Mouse (Mus musculus) mesoderm, embryonic 11.5 days (tissue): Measurements from ENCODE around the gene Hnrnpl.

Experiments
- DNase-seq: peaks from one replicate; pipeline ENCODE4 v3.0.0-alpha.2; 2012; ENCODE audit warnings: low read depth, low spot score

Hnrnpl gene

DNA sequence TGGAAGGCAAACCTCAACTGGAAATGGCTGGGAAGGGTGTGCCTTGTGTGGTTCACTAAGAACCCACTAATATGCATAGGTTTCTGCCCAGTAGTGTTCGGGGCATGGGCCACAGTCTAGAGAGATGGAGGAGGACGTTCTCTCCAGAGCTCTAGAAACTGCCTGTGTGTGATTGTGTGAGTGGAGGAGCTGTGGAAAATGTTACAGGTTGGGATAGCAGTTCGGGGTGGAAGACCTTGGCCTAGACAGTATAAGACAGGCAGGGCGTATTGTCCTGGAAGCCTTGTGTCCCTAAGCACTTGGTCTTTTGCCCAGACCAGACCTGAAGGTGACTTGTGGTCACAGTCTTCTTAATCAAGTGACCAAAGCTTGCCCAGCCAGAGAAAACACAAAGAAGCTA, 4.1 kb downstream of the Hnrnpl start:
- DNase-seq = no peak

DNA sequence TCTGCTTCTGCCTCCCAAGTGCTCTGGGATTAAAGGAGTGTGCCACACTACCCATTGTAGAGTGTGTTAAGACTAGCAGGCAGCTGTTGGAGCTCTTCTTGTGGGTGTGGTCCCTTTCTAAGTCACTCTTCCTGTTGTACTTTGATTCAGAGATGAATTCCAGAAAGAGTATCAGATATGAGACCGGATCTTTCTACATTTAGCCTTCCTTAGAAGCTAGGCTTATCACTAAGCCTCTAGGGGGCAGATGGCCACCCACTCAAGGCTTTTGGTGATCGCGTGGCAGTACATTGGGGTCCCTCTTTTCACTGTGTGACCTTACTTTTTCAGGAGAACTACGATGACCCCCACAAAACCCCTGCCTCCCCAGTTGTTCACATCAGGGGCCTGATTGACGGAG, 4.6 kb downstream of the Hnrnpl start:
- DNase-seq = no peak

DNA sequence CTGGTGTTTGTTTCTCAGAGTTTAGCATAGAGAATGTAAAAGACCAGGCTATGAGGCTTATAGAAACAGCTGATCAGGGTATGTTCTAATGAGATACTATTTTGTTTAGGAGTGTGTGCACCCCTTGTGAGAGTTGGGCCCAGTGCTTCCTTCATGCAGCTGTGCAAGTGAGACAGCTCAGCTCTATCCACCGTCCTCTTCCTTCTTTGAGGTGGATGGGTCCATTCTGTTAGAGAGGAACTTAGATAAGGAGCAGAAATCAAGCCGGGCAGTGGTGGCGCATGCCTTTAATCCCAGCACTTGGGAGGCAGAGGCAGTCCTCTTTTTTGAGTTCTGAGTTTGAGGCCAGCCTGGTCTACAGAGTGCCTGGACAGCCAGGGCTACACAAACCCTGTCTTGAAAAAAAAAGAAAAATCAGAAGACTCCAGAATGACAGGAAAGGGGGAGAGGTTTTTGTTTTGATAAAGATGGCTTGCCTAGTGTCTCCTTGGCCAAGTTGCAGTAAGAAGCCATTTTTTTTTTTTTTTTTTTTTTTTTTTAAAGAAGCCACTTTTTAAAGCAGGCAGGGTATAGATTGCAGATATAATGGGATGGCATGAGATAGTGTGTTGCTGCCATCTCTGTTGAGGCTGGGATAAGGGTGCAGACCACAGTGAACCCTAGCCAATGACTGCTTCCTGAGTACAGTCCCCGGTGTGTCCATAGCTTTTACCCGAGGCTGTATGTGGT, 6.1 kb downstream of the Hnrnpl start:
- no peak for DNase-seq

DNA sequence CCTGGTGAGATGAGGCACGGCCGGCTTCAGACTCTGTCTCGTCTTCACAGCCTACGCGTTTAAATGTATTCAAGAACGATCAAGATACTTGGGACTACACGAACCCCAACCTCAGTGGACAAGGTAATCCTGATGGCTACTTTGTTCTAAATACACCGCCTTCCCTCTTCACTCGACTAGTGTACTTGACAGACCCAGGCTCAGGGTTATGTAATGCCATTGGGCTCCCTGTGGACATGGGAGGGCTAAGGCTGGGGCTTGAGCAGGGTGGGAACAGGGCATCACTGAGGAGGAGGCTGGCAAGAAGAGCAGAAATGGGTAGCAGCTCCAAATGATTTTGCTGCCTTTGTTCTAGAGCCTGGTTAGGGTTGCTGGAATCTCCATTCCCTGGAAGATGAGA, 6.9 kb downstream of the Hnrnpl start:
- DNase-seq = no peak

- no peak for DNase-seq
Measured at GRCm38 (mm10) chr7:28816201-28816600, 7.9 kb downstream of the Hnrnpl start.

DNA sequence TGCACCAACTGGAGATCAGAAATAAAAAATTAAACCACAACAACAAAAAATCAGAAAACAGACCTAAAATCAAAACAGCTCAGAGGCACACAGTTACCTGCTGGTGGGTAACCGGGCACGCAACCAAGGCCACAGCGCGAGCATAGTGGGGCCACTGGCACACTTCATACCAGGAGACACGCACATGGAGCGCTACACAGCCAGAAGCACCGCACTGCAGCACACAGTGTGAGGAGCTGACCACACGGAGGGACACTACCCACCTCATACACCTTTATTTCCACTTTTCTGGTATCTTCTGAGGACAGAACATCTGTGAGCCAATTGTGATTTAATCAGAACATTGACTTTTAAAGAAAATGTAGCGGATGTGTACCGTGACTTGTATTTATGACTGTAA, 8.6 kb downstream of the Hnrnpl start:
- DNase-seq = no peak

DNA sequence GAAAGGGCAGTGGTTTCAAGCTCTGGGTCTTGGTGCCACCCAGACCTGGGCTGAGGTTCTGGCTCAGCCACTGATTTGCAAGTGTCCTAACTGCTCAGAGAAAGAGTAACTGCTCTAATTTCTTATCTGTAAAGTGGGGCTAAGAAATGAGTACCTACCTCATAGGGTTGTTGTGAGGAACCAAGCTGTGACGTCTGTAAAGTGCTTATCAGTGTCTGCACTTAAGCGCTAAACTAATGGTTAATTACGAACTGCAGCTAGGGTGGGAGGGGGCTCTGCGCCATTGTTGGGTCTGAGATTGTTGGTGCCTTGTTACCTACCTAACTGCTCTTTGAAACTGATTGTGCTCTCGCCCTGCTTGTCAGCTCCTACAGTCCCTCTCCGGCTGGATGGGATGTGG, 9.2 kb downstream of the Hnrnpl start:
- DNase-seq = no peak

DNA sequence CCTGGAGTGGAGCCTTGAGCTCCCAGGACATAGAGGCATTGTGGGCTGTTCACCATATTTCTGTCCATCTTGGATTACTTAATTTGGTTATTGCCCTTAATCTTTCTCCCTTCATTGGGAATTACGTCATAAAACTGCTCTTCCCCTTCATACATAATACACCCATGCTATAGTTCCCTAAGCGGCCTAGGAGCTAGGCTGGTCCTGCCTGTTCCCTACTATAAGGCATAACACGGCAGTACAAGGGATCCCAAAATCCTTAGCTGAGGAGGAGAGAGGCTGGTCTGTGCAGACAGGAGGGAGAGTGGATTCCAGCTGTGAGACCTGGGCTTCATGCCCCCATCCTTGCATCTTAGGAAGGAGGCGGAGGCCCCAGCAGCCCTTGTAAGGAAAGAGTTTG, 9.6 kb downstream of the Hnrnpl start:
- no peak for DNase-seq

DNA sequence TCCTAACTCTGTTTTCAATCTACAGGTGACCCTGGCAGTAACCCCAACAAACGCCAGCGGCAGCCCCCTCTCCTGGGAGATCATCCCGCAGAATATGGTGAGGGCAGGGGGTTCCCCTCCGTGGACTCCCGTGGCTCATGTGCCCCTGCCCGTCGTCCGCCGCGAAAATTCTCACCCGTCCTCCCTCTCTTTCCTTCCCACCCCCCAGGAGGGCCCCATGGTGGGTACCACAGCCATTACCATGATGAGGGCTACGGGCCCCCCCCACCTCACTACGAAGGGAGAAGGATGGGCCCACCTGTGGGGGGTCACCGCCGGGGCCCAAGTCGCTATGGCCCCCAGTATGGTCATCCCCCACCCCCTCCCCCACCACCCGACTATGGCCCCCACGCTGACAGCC, 10.1 kb downstream of the Hnrnpl start:
- DNase-seq = no peak

DNA sequence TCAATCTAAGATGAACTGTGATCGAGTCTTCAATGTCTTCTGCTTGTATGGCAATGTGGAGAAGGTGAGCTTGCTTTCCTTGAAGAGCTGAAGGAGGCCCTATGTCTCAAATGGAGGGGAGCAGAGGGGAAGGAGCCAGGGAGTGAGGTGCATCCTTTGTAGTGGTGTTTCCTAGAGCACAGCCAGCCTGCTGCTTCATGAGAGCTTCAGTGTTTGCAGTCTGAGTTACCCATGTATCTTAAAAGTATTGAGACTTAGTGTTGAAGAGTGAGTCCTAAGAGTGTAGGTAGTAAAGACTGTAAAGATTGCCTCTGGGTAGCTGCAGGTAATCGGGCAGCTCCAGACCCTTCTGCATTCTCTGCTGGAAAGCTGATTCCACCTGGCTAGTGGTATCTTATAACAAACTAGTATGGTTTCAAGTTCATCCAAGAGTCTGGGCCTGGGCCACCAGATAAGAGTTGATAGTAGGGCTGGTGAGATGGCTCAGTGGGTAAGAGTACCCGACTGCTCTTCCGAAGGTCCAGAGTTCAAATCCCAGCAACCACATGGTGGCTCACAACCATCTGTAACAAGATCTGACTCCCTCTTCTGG, 10.6 kb downstream of the Hnrnpl start:
- no peak for DNase-seq

GRCm38 (mm10) chr7:28819571-28819970, 11.2 kb downstream of the Hnrnpl start:
- no peak for DNase-seq

DNA sequence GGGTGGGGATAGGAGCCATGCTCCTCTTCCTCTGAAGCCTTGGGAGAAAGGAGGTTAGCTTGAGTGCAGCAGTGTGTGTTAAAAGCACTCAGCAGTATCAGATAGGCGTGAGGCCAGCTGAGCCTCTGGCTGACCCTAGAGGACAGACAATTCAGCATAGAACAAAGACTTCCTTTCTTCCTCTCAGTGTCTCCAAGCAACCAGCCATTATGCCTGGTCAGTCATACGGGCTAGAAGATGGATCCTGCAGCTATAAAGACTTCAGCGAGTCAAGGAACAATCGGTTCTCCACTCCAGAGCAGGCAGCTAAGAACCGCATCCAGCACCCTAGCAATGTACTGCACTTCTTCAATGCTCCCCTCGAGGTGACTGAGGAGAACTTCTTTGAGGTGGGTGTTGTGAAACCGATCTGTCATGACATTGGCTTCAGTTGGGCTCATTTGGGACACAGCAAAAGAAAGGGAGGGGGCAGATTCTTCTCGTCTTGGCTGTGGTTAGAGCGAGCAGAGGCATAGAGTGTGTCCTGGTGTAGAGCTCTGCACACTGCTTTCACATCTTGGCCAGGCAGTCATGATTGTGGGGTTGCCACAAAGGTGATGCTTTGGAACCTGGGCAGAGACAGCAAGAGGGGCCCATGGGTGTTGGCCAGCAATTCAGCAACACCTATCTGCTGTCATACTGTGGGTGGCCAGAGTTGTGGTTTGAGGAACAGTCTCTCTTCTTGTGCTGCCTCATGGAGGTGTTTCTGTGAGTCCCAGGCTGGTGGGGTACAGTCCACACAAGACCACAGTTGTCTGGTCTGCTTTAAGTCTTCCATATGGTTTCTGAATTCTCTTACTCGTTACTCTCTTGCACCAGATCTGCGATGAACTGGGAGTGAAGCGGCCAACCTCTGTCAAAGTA, 12.3 kb downstream of the Hnrnpl start:
- peak; percentile 70 for DNase-seq

DNA sequence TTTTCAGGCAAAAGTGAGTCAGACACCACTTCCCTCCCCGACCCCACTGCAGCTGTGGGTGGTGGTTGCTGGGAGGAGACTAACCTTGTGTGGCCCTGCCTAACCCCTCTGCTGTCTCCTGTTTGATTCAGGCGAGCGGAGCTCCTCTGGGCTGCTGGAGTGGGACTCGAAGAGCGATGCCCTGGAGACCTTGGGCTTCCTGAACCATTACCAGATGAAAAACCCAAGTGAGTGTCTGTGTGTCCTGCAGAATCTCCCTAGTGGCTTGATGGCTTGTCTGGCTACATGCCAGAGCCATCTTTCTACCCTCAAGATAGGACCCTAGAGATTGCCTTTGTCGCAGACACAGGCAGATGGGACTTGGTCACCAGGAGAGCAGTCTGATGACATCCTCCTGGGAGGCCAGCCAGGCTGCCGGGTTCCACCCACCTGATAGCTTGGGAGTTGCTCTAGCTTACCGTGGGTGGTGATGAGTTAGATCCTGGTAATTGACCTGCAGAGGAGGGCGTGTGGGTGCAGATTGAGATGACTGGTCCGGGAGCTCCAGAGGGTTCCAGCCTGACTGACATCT, 13.0 kb downstream of the Hnrnpl start:
- no peak for DNase-seq

DNA sequence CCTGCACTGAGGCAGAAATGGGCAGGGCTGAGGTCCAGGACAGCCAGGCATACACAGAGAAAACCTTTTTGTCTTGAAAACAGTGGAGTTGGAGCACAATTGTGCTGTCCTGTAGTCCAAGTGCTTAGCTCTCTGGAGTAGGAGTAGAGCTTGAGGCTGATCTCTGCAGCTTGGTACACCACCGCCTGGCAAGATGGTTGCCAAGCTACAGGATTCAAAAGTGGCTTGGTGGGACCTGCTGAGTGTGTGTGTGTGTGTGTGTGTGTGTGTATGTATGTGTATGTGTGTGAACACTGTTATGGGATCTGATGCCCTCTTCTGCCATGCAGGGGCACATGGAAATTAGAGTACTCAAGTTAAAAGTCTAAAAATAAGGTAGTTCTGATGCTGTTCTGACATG, 14.2 kb downstream of the Hnrnpl start:
- DNase-seq = no peak

DNA sequence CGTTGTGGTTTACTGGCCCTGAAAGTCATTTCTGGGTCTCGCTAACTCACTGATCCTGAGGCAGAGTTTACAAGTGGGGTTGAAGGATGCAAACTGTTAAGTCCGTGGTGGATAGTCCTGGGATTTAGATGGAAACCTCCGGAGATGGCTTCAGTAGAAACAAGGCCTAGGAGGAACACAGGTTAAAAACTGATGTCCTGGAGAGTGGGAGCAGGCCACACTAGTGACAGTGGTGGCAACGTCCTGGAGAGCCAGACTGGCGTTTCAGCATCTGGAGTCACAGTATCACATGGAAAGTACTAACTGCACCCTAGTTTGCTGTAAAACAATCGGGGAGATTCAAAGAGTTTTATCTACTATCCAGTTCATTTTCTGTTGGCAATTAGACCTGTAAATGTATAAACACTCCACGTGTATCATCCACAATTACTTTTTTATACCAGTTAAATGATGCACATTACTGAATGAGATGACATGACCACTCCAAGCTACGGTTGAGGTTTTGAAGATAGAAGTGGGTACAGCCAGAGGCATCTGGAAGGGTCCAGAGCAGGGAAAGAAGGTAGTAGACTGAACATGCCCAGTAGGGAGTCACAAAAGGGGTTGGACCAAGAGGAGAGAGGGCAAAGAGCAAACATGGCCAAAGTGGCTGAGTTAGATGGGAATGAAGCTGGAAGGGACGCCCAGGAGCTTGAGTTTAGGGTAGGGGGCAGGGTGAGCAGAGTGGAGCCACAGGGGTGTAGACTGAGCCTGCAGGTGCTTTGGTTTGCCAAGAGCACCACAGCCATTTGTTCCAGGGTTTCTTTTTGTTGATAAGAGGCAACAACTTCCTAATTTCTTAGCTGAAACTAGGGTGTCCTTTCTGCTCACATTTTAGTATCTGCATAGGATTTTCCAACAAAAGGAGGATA, 14.9 kb downstream of the Hnrnpl start:
- no peak for DNase-seq

GRCm38 (mm10) chr7:28823932-28824331, 15.6 kb downstream of the Hnrnpl start:
- no peak for DNase-seq

DNA sequence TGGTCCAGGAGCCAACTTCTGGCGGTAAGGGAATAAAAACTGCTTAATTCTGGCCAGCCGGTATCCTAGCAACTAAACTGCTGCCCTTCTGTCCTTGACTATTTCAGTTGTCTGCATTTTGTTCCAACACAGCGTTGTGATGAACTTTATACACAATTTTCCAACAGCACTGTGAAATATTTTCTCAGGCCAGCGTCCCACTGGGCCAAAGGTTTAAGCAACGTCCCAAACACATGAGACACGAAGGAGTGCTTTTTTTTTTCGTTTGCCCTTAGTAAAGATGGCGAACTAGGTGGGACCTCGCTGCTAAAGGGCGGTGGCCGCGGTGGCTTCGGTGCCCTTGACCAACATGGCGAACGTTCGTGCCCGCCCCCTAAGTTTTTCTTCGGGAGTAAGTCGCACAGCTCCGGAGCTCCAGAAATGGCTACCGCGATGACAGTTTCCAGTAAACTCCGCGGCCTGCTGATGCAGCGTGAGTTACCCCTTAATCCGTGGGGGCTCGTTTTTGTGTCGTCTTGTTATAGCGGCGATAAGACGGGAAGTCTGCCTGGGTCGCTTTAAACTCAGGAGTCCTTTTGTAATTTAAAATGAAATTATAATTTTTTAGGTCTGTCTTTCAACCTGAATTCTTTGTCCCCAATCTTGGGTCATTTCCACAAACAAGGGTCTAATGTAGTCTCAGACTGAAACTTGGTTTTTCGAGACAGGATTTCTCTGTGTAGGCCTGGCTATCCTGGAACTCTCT, 16.8 kb downstream of the Hnrnpl start, which contains the start of gene Ech1:
Ech1 (plus strand) TSS at position 277 of the 745 bp plus-strand sequence.
- peak; percentile 94 for DNase-seq

GRCm38 (mm10) chr7:28825686-28826401, 17.5 kb downstream of the Hnrnpl start:
- no peak for DNase-seq

DNA sequence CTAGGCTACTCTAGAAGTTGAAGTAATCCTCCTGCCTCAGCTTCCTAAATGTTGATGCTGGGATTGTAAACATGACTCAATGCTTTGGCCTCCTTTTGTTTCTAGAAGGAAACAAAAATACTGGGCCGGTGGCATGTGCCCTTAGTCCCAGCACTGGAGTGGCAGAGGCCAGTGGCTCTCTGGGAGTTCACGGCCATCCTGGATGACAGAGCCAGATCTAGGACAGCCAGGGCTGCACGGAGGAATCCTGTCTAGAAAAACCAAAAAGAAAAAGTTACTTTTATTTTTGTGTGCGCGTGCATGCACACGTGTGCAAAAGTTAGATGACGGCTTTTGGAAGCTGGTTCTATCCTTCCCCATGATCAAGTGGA, 18.0 kb downstream of the Hnrnpl start:
- DNase-seq = no peak

DNA sequence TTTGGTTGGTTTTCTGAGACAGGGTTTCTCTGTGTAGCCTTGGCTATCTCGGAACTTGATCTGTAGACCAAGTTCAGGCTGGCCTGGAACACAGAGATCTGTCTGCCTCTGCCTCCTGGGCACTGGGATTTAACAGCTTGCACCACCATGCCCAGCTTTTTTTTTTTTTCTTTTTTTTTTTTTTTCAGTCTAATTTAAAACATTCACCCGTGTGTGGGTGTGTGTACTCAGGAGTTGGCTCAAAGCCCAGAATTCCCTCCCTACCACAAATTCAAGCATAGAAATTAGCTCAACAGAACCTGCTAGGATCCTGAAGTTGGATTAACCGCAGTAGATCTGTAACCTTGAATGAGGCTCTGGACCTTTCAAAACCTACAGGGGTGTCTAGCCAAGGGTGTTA, 19.0 kb downstream of the Hnrnpl start:
- no peak for DNase-seq
